Mouse (Mus musculus) heart, postnatal 25 days (tissue): ENCODE data around the gene Mrpl2. TPM values are rescaled to one million over a fixed set of nuclear protein-coding genes. Genes with fewer than 3 reads are reported as not detected.

Source experiments
- DNase-seq: peaks from one replicate; pipeline ENCODE4 v3.0.0; 2022; ENCODE audit warnings: low spot score
- intact Hi-C: fragments of 180-260 bp; cut with DNase I; formaldehyde crosslinking; loops from one replicate; pipeline ENCODE4 v1.15.1; 2025
- total RNA-seq, 2 experiments: library from RNA; stranded (reverse); gene quantifications; 2 replicates each; pipeline ENCODE4 v1.2.3; 2021

Mrpl2 gene
- total RNA-seq, 2 experiments from 2014 or later: 125 to 132 TPM

DNA sequence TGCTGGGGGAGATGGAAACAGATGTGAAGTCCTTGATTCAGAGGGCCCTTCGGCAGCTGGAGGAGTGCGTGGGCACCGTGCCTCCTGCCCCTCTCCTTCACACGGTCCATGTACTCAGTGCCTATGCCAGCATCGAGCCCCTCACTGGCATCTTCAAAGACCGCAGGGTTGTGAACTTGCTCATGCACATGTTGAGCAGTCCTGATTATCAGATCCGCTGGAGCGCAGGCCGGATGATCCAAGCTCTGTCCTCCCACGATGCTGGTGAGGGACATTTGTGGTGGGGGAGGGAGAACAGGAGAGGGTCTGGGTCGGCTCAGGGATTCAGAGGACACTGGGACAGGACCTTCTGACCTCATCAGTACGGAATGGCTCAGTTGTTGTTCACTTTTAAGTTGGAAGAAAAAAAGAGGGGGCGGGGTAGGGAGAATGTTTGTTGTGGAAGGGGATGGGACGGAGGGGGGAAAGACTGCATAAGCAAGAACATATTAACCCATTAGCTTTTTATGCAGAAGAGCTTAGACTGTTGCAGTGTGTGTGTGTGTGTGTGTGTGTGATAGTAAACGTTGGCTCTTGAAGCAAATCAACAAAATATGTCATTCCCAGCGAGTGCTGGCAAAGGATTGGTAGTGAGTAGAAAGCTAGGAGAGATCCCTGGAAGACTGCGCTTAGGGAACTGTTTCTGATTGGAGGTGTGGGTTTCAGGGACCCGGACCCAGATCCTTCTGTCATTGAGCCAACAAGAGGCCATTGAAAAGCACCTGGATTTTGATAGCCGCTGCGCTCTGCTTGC, 5.9 kb downstream of the Mrpl2 start:
- DNase-seq: no peak
- intact Hi-C loops: no loop called here

DNA sequence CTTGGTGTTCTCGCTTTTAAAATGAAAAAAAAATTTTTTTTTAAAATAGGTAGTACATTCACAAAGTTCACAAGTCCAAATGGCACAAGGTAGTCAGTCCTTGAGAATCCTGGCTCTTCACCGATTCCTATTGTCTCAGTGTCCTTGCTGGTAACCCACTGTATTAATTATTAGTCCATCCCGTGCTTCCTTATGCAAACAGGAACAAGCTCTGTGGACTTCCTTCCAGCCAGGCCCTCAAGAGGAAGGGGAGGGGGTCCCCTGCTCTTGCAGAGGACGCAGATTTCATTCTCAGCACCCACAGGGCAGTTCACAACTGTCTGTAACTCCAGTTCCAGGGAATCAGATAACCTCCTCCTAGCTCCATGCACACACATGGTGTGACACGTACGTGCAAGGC, 10.0 kb downstream of the Mrpl2 start:
- intact Hi-C loops: no loop called here
- DNase-seq: no peak

DNA sequence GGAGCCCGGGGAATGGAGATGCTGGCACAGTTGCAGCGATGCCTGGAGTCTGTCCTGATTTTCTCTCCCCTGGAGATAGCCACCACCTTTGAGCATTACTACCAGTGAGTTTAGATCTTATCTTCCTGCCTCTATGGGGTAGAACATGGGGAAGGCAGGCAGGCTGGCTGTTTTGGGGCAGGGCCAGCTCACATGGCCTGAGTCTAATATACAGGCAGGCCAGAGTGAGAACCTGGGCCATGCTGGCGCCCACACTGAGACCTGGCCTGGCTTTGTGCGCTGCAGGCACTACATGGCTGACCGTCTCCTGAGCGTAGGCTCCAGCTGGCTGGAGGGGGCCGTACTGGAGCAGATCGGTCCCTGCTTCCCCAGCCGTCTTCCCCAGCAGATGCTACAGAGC, 15.3 kb downstream of the Mrpl2 start:
- intact Hi-C loops: no loop called here
- DNase-seq: no peak

DNA sequence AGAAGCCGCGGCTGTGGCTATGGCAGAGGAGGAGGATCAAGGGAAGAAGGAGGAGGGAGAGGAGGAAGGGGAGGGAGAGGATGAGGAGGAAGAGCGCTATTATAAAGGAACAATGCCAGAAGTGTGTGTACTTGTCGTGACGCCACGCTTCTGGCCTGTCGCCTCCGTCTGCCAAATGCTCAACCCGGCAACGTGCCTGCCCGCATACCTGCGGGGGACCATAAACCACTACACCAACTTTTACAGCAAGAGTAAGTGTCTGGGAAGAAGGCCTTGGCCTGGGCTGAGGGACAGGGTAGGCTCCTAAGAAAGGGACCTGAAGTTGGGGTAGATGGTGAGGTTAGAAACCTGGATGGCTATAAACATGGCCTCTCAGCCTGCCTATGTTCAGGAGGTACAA, 16.0 kb downstream of the Mrpl2 start:
- DNase-seq: no peak
- intact Hi-C loops: no loop called here

- intact Hi-C loops: no loop called here
- DNase-seq: no peak
These were observed 16.7 kb downstream of the Mrpl2 start for GRCm38 (mm10) chr17:46662730-46663129.

GRCm38 (mm10) chr17:46667712-46668111, 21.7 kb downstream of the Mrpl2 start:
- DNase-seq: peak; percentile 28
- intact Hi-C loops: no loop called here

DNA sequence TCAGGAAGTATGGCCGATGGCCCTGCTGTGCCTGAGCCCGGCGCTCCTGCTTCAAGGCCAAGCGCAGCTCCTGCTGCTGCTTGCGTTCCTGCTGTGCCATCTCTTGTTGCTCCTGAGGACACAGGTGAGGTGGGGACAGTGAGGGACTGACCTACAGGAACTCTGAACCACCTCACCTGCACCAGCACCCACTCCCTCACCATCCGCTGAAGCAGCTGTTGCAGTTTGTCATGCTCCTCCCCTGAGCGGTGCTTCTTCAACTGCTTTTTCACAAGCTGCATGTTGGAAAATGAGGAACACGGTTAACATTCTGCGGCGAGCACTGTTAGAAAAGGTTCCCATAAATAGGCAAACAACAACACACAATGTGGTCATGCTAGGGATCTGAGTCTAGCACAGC, 23.9 kb downstream of the Mrpl2 start:
- intact Hi-C loops: no loop called here
- no peak for DNase-seq

- peak; percentile 85 for DNase-seq
- intact Hi-C loops: no loop called here
These were observed 28.0 kb downstream of the Mrpl2 start, which contains the start of gene Rrp36 for GRCm38 (mm10) chr17:46673850-46674529. Rrp36 (minus strand) TSS chr17:46674352.

DNA sequence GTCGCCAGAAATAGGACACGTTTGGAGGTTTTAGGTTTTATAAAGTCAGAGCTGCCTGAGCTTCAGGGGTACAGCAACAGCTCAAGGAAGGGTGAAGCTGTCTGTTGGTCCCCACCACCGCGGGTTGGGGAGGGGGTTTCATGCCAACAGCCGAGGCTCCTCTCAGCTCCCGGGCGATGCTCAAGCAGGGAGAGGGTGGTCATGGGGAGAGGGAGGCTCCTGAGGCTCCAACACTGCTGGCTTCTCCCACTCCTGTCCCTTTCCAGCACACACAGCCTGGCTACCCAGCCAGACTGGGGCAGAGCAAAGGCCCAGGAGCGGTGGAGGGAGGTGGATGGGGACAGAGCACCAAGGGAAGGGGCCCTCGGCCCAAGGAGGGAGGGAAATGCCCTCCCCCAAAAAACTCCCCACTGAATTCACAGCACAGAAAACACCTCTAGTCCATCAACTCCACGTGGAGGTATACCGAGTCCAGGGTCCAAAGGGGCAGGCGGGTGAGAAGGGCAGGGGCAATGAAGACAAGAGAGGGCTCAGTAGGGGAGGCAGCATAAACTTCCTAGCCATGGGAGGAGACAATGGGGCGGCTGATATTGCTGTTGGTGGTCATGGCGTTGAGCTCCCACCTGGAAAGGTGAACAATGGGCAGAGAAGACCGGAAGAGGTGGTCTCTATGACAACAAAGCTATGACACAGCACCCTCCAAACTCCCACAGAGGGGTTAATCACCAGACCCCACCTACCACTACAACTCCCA, 28.7 kb downstream of the Mrpl2 start:
- intact Hi-C loops: no loop called here
- no peak for DNase-seq

DNA sequence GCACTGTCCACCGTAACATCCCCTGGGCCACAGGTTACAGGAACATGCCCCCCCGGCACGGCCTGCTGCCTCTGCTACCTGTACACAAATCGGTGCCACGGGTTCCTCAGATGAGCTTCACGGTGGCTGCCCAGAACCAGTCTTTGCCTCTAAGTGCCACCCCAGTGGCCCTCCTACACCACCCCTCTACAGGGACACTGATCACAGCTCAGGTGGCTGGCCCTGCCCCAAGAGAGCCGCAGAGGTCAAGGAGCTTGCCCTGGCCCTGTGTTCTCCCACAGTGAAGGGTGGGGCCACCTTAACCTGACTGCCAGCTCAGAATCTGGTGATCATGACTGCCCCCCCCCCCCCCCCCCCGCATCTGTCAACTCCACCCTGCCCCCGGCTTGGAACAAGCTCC, 32.4 kb downstream of the Mrpl2 start, which contains the start of gene Mea1:
Gene Mea1 (plus strand): TSS at position 378 of the 400 bp plus-strand sequence.
- intact Hi-C loops: no loop called here

GRCm38 (mm10) chr17:46678911-46679310, 32.9 kb downstream of the Mrpl2 start:
- DNase-seq: no peak
- intact Hi-C loops: no loop called here

More for the DNA sequence above, 32.4 kb downstream of the Mrpl2 start, which contains the start of gene Mea1:
- DNase-seq: no peak

DNA sequence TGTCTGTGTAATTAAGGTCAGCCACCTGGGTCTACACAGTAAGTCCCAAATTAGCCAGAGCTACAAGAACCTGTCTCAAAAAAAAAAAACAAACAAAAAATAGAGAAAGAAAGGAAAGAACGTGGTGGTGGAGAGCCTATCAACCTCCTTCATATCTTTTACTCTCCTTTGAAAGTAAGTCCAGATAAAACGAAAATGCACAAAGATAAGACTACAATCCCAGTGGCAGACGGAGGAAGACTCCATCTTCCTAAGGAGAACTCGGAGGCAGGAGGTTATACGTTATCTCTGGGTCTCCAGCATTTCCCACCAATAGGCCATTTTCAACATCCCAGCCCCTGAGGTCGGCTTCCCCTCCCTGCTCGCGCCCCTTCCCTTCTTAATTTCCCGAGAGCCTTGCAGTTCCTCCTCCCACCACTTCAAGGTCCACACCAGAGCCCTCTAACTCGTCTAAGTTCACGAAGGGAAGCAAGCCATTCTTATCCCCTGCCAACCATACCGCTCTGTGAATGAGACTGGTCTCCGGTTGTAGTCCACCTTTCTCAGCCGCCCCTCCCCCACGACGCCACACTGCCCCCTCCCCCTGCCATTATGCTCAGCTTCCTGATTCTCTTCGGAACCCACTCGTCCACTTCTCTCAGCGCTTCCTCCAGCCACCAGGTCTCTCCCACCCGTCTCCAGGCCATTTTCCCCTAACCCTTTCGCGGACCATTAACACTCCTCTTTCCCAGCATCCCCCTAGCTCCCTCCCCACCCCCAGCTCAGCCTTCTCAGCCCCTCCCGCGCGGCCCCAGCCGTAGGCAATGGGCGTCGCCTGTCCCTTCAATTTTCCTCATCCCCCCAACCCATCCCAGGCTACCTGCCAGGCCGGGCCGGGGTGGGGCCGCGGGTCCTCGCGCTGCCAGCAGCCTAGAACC, 34.1 kb downstream of the Mrpl2 start:
- intact Hi-C loops: loop anchor here (2.0 kb wide), 2 partner anchors 31 to 35 kb away; no protein-coding TSS in a partner anchor
- no peak for DNase-seq

GRCm38 (mm10) chr17:46680760-46681373, 34.8 kb downstream of the Mrpl2 start, which contains the start of gene Klhdc3:
Klhdc3 (minus strand) TSS chr17:46680914.
- intact Hi-C loops: loop anchor here (2.0 kb wide), 2 partner anchors 32 to 34 kb away; no protein-coding TSS in a partner anchor
- peak; percentile 95 for DNase-seq

DNA sequence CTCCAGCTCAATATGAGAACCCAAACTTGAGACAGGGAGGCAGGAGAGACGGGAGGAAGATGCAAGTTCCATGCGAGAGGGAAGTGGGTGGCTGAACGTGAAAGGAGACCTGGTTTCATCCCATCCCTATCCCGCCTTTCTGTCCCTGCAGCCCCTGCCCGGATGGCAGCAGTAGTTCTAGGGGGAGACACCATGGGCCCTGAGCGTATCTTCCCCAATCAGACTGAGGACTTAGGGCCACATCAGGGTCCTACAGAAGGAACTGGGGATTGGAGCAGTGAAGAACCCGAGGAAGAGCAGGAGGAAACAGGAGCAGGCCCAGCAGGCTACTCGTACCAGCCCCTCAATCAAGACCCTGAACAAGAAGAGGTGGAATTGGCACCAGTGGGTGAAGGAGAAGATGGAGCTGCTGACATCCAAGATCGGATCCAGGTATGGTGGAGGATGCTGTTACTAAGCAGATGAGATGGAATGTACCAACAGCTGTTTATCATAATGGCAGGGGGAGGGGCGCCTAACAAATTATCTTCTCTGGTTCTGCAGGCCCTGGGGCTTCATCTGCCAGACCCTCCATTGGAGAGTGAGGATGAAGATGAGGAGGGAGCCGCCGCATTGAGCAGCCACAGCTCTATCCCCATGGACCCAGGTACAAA, 35.6 kb downstream of the Mrpl2 start:
- intact Hi-C loops: loop anchor here (2.0 kb wide), 2 partner anchors 33 kb away; no protein-coding TSS in a partner anchor

DNA sequence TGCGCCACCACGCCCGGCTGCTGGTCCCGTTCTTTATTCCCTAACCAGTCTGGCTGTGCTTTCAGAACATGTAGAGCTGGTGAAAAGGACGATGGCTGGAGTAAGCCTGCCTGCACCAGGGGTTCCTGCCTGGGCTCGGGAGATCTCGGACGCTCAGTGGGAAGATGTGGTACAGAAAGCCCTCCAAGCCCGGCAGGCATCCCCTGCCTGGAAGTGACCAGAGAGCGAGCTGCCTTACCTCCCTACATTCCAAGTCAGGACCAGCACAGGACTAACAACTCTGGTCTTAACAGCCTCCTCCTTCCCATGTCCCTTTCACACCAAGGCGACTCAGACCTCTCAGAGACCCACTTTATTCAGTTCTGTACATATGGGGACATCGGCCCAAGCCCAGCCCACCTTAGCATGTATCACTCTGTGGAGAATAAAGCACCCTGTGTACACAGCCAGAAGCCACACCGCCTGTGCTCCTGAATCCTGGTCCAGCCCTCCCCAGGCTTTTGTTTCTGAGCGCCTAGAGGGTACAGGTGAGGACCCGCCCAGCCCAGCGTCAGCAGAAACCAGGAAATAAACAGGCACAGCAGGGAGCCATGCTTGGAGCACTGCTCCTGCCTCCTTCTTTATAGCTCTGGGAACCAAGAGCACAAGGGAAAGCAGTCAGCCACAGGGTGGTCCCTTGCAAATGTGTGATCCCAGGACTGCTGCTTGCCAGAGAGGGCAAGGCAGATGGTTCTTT, 36.8 kb downstream of the Mrpl2 start:
- no peak for DNase-seq
- intact Hi-C loops: no loop called here

More for the DNA sequence above, 35.6 kb downstream of the Mrpl2 start:
- DNase-seq: no peak

GRCm38 (mm10) chr17:46685913-46686312, 39.9 kb downstream of the Mrpl2 start:
- no peak for DNase-seq
- intact Hi-C loops: loop anchor here (2.0 kb wide), 1 partner anchor 17 kb away; no protein-coding TSS in a partner anchor

DNA sequence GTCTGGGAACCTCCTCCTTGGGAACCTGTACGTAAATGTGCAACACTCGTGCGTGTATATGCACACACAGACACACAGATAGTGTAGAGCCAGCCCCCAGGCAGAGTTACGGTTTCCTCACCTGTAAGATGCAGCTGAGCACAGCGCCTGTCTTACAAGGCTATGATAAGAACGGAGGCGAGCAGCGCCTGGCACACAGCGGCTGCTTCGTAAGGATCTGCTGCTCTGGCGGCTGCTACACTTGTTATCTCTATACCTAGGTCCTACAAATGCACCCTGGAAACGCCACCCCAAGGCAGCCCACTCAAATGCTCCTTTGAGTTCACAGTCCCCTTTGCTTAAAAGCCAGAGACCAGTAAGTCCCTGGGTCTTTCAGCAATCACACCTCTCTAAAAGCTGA, 44.6 kb downstream of the Mrpl2 start:
- DNase-seq: no peak
- intact Hi-C loops: no loop called here

DNA sequence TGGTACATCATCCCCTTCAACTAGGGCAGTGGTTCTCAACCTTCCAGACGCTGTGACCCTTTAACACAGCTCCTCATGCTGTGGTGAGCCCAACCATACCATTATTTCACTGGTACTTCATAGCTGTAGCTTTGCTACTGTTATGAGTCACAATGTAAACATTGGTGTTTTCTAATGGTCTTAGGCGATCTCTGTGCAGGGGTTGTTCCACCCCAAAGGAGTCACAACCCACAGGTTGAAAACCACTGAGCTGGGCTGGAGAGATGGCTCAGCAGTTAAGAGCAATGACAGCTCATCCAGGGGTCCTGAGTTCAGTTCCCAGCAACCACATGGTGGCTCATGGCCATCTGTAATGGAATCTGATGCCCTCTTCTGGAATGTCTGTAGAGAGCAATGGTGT, 45.4 kb downstream of the Mrpl2 start:
- intact Hi-C loops: no loop called here
- no peak for DNase-seq
